Mouse (Mus musculus): ENCODE measurements around the gene Dcdc2b. TPM values are rescaled to one million over a fixed set of nuclear protein-coding genes. Genes with fewer than 3 reads are reported as not detected.

Gene Dcdc2b
- polyA plus RNA-seq, 1 experiment from 2014 or later: 2.9 TPM

- Histone ChIP-seq H3K4me3 (replicated peaks; ENCODE audit: low read depth, low read length) (no peak overlapping the region), H3K4me1 (ENCODE audit: control insufficient read depth, insufficient read depth, low read length) (peaks cover 16% of the 10 kb centered on the region), H3K4me2 (ENCODE audit: low read length) (no peak overlapping the region), H3K9ac (replicated peaks; ENCODE audit: low read length) (no peak overlapping the region), H3K27me3 (ENCODE audit: control insufficient read depth, insufficient read depth, low read length) (no peaks in the 10 kb centered on the region), H3K9me3 (ENCODE audit: control insufficient read depth, low read length) (no peaks in the 10 kb centered on the region), H3K27ac (replicated peaks; ENCODE audit: low read depth, low read length) (no peak overlapping the region), H3K36me3 (ENCODE audit: control insufficient read depth, insufficient read depth, low read length) (peaks cover 14% of the 10 kb centered on the region; the same call in 1 of the 2 replicates)
- ATAC-seq (ENCODE audit: low FRiP score, low TSS enrichment): no peak
- DNase-seq: no peak
- 94% methylated on average over 7 of the region's 7 CpGs for WGBS
Measured at GRCm38 (mm10) chr4:129617121-129617641, 3.1 kb upstream of the Dcdc2b start.

DNA sequence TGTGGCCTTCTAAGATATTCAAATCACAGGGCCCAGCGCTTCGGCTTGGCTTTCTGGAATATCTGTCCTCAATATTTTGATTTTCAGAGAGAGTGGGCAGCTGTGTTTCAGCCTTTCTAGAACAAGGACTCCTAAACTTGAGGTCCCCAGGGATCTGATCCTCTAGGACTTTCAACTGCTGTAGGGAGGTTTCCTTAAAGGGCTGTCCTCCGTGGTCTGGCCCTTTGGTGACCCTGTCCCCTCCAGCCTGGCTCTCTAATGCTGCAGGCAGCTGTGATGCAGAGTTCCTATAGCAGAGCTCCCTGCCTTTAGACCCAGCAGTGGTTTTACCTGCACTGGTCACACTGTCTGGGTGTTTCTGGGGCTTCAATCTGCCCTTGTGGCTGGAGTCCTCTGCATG lies 2.6 kb upstream of the Dcdc2b start:
- ATAC-seq (ENCODE audit: low FRiP score, low TSS enrichment) (no peak), DNase-seq (no peak)
- Histone ChIP-seq H3K9ac (replicated peaks; ENCODE audit: low read length) (no peak overlapping the region), H3K36me3 (ENCODE audit: control insufficient read depth, insufficient read depth, low read length) (peaks cover 14% of the 10 kb centered on the region; the same call in 1 of the 2 replicates), H3K27ac (replicated peaks; ENCODE audit: low read depth, low read length) (no peak overlapping the region), H3K4me1 (ENCODE audit: control insufficient read depth, insufficient read depth, low read length) (peaks cover 11% of the 10 kb centered on the region), H3K4me3 (replicated peaks; ENCODE audit: low read depth, low read length) (no peak overlapping the region), H3K27me3 (ENCODE audit: control insufficient read depth, insufficient read depth, low read length) (no peaks in the 10 kb centered on the region), H3K4me2 (ENCODE audit: low read length) (no peak overlapping the region), H3K9me3 (ENCODE audit: control insufficient read depth, low read length) (no peaks in the 10 kb centered on the region)
- 93% methylated on average over 3 of the region's 3 CpGs for WGBS

- no peak overlapping the region for H3K4me2 ChIP-seq (ENCODE audit: low read length)
- H3K4me1 ChIP-seq (ENCODE audit: control insufficient read depth, insufficient read depth, low read length): peaks cover 8% of the 10 kb centered on the region
- H3K27me3 ChIP-seq (ENCODE audit: control insufficient read depth, insufficient read depth, low read length): no peaks in the 10 kb centered on the region
- H3K36me3 ChIP-seq (ENCODE audit: control insufficient read depth, insufficient read depth, low read length): peaks cover 14% of the 10 kb centered on the region; the same call in 1 of the 2 replicates
- ATAC-seq (ENCODE audit: low FRiP score, low TSS enrichment) (no peak), DNase-seq (no peak)
- no peak overlapping the region for H3K27ac ChIP-seq (replicated peaks; ENCODE audit: low read depth, low read length)
- H3K9me3 ChIP-seq (ENCODE audit: control insufficient read depth, low read length): no peaks in the 10 kb centered on the region
- H3K4me3 ChIP-seq (replicated peaks; ENCODE audit: low read depth, low read length): no peak overlapping the region
- WGBS: 88% methylated on average over 9 of the region's 9 CpGs
- H3K9ac ChIP-seq (replicated peaks; ENCODE audit: low read length): no peak overlapping the region
Measured at GRCm38 (mm10) chr4:129615801-129616290, 1.8 kb upstream of the Dcdc2b start.

GRCm38 (mm10) chr4:129610472-129610871 lies 3.6 kb downstream of the Dcdc2b start:
- no peak overlapping the region for H3K4me2 ChIP-seq (ENCODE audit: low read length)
- no peak overlapping the region for H3K9ac ChIP-seq (replicated peaks; ENCODE audit: low read length)
- H3K27me3 ChIP-seq (ENCODE audit: control insufficient read depth, insufficient read depth, low read length): no peaks in the 10 kb centered on the region
- DNase-seq (no peak), ATAC-seq (ENCODE audit: low FRiP score, low TSS enrichment) (no peak)
- no peaks in the 10 kb centered on the region for H3K9me3 ChIP-seq (ENCODE audit: control insufficient read depth, low read length)
- WGBS: 80% methylated on average over 4 of the region's 4 CpGs
- peaks cover 35% of the 10 kb centered on the region for H3K36me3 ChIP-seq (ENCODE audit: control insufficient read depth, insufficient read depth, low read length)
- H3K27ac ChIP-seq (replicated peaks; ENCODE audit: low read depth, low read length): no peak overlapping the region
- H3K4me3 ChIP-seq (replicated peaks; ENCODE audit: low read depth, low read length): no peak overlapping the region
- no peaks in the 10 kb centered on the region for H3K4me1 ChIP-seq (ENCODE audit: control insufficient read depth, insufficient read depth, low read length)

- no peak for ATAC-seq (ENCODE audit: low FRiP score, low TSS enrichment)
- Histone ChIP-seq H3K4me2 (ENCODE audit: low read length) (no peak overlapping the region), H3K27ac (replicated peaks; ENCODE audit: low read depth, low read length) (no peak overlapping the region), H3K9ac (replicated peaks; ENCODE audit: low read length) (no peak overlapping the region), H3K27me3 (ENCODE audit: control insufficient read depth, insufficient read depth, low read length) (no peaks in the 10 kb centered on the region), H3K36me3 (ENCODE audit: control insufficient read depth, insufficient read depth, low read length) (peaks cover 38% of the 10 kb centered on the region), H3K4me1 (ENCODE audit: control insufficient read depth, insufficient read depth, low read length) (no peaks in the 10 kb centered on the region), H3K9me3 (ENCODE audit: control insufficient read depth, low read length) (no peaks in the 10 kb centered on the region), H3K4me3 (replicated peaks; ENCODE audit: low read depth, low read length) (no peak overlapping the region)
- WGBS: 87% methylated on average over 4 of the region's 4 CpGs
- no peak for DNase-seq
Measured at GRCm38 (mm10) chr4:129610026-129610425, 4.0 kb downstream of the Dcdc2b start.

- Histone ChIP-seq H3K4me3 (replicated peaks; ENCODE audit: low read depth, low read length) (no peak overlapping the region), H3K9me3 (ENCODE audit: control insufficient read depth, low read length) (no peaks in the 10 kb centered on the region), H3K27me3 (ENCODE audit: control insufficient read depth, insufficient read depth, low read length) (no peaks in the 10 kb centered on the region), H3K9ac (replicated peaks; ENCODE audit: low read length) (no peak overlapping the region), H3K27ac (replicated peaks; ENCODE audit: low read depth, low read length) (no peak overlapping the region), H3K36me3 (ENCODE audit: control insufficient read depth, insufficient read depth, low read length) (peaks cover 45% of the 10 kb centered on the region), H3K4me1 (ENCODE audit: control insufficient read depth, insufficient read depth, low read length) (no peaks in the 10 kb centered on the region), H3K4me2 (ENCODE audit: low read length) (no peak overlapping the region)
- ATAC-seq (ENCODE audit: low FRiP score, low TSS enrichment) (no peak; the same call in 1 of the 2 replicates), DNase-seq (no peak)
- 84% methylated on average over 12 of the region's 12 CpGs for WGBS
Measured at GRCm38 (mm10) chr4:129609139-129609631, 4.9 kb downstream of the Dcdc2b start.

DNA sequence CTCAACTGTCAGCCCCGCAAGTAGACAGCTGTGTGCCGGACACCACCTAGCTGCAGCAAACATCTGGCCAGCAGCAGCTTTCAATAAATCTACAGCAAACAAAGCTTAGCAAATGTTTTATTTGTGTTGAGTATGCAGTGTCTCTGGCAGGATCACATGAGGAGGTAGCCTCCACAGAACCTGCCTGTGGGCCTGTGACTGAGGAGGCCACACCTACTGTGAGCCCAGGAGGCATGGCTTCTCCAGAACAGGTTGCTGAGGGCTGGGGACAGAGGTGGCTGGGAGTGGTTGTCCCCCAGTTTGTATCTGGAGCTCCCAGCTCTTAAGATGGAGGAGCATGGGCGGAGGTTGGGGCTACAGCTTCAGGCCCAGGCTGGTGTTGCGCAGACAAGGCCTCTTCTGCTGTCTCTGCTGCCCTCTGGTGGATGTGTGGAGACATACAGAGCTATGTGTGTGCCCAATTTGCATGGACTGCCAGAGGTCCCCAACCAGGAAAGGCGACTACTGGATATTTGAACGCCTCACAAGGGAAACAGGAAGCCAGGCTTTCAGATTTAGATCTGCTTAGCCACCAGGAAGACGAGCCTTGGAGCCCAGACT lies 5.5 kb downstream of the Dcdc2b start:
- Histone ChIP-seq H3K4me3 (replicated peaks; ENCODE audit: low read depth, low read length) (no peak overlapping the region), H3K9me3 (ENCODE audit: control insufficient read depth, low read length) (no peaks in the 10 kb centered on the region), H3K4me2 (ENCODE audit: low read length) (no peak overlapping the region), H3K9ac (replicated peaks; ENCODE audit: low read length) (no peak overlapping the region), H3K27me3 (ENCODE audit: control insufficient read depth, insufficient read depth, low read length) (no peaks in the 10 kb centered on the region), H3K36me3 (ENCODE audit: control insufficient read depth, insufficient read depth, low read length) (peaks cover 52% of the 10 kb centered on the region), H3K4me1 (ENCODE audit: control insufficient read depth, insufficient read depth, low read length) (no peaks in the 10 kb centered on the region), H3K27ac (replicated peaks; ENCODE audit: low read depth, low read length) (peak overlapping the region; percentile 67)
- WGBS: 34% methylated on average over 7 of the region's 7 CpGs
- ATAC-seq (ENCODE audit: low FRiP score, low TSS enrichment) (peak; percentile 81; the same call in 1 of the 2 replicates), DNase-seq (peak; percentile 93)

GRCm38 (mm10) chr4:129600233-129601158 lies 13.6 kb downstream of the Dcdc2b start, which contains the start of the genes Eif3i and Tmem234:
Eif3i (minus strand) TSS chr4:129600648.
Tmem234 (plus strand) TSS chr4:129600668.
- ATAC-seq (ENCODE audit: low FRiP score, low TSS enrichment) (peak; percentile 84), DNase-seq (peak; percentile 91)
- H3K27ac ChIP-seq (replicated peaks; ENCODE audit: low read depth, low read length): peak within 1 kb of the TSS; percentile 79
- no peaks in the 10 kb centered on the region for H3K27me3 ChIP-seq (ENCODE audit: control insufficient read depth, insufficient read depth, low read length)
- peaks cover 15% of the 10 kb centered on the region for H3K4me1 ChIP-seq (ENCODE audit: control insufficient read depth, insufficient read depth, low read length)
- H3K9me3 ChIP-seq (ENCODE audit: control insufficient read depth, low read length): no peaks in the 10 kb centered on the region
- H3K36me3 ChIP-seq (ENCODE audit: control insufficient read depth, insufficient read depth, low read length): peaks cover 50% of the 10 kb centered on the region
- H3K9ac ChIP-seq (replicated peaks; ENCODE audit: low read length): peak within 1 kb of the TSS; percentile 91
- H3K4me3 ChIP-seq (replicated peaks; ENCODE audit: low read depth, low read length): peak within 1 kb of the TSS; percentile 98
- H3K4me2 ChIP-seq (ENCODE audit: low read length): peak within 1 kb of the TSS; percentile 88
- under 1% methylated on average over 73 of the region's 74 CpGs for WGBS
